8 mouse cellular contexts compared by ENCODE assay signal in genomic region chr2:152788892-152789421, GRCm38 (mm10). TPM values are rescaled to one million over a fixed set of nuclear protein-coding genes. Genes with fewer than 3 reads are reported as not detected.
DNase-seq lines count a peak whose midpoint lies in the region; ATAC-seq and TF ChIP-seq lines count a peak whose summit lies in the region.

No protein-coding gene starts in this region.

- peak; percentile 42 to 46 for DNase-seq in adrenal gland, postnatal 36 days
- DNase-seq in adrenal gland, adult 2 months, result no peak
- peak; percentile 37 for DNase-seq in 3T3-L1 (ENCODE audit: low read depth, low spot score)
- no peak for DNase-seq in embryonic facial prominence, embryonic 10.5 days (ENCODE audit: low spot score)
- peak; percentile 26 for DNase-seq in midbrain, postnatal 0 days (ENCODE audit: low spot score)
- DNase-seq in ovary, postnatal 36 days (ENCODE audit: low spot score), result no peak

- WGBS in embryonic facial prominence, embryonic 10.5 days, result 74% methylated on average over 6 of the region's 6 CpGs
- 77% methylated on average over 6 of the region's 6 CpGs for WGBS in hindbrain, embryonic 15.5 days
- WGBS in limb, embryonic 13.5 days, result 65% methylated on average over 6 of the region's 6 CpGs
- WGBS in midbrain, postnatal 0 days, result 66% methylated on average over 6 of the region's 6 CpGs

- H3K4me2 ChIP-seq in hindbrain, embryonic 15.5 days, result no peak overlapping the region
- H3K4me2 ChIP-seq in limb, embryonic 13.5 days (replicated peaks), result 0 out of 2 replicates have a peak overlapping the region, but pooled peaks have one; percentile 1
- H3K4me2 ChIP-seq in midbrain, postnatal 0 days (ENCODE audit: low read depth, low read length, poor library complexity, severe bottlenecking), result no peak overlapping the region

- no peaks in the 10 kb centered on the region for H3K27me3 ChIP-seq in embryonic facial prominence, embryonic 10.5 days (replicated peaks; ENCODE audit: low read depth, poor library complexity, severe bottlenecking)
- no peaks in the 10 kb centered on the region for H3K27me3 ChIP-seq in hindbrain, embryonic 15.5 days
- no peaks in the 10 kb centered on the region for H3K27me3 ChIP-seq in limb, embryonic 13.5 days
- no peaks in the 10 kb centered on the region for H3K27me3 ChIP-seq in midbrain, postnatal 0 days (ENCODE audit: insufficient read depth, low read length)

- 0 out of 2 replicates have a peak, but pooled peaks have one; percentile 19 for ATAC-seq in hindbrain, embryonic 15.5 days (ENCODE audit: low FRiP score, low read depth)
- no peak; the same call in 1 of the 2 replicates for ATAC-seq in limb, embryonic 13.5 days (ENCODE audit: low FRiP score, low read depth)
- no peak for ATAC-seq in midbrain, postnatal 0 days (ENCODE audit: low FRiP score)

- peaks cover 25% of the 10 kb centered on the region for H3K36me3 ChIP-seq in embryonic facial prominence, embryonic 10.5 days (replicated peaks)
- H3K36me3 ChIP-seq in hindbrain, embryonic 15.5 days, result no peaks in the 10 kb centered on the region
- H3K36me3 ChIP-seq in limb, embryonic 13.5 days, result peaks cover 26% of the 10 kb centered on the region
- H3K36me3 ChIP-seq in midbrain, postnatal 0 days (ENCODE audit: insufficient read depth, low read length), result no peaks in the 10 kb centered on the region

- 0 out of 2 replicates have a peak overlapping the region, but pooled peaks have one; percentile 13 for H3K4me3 ChIP-seq in embryonic facial prominence, embryonic 10.5 days
- no peak overlapping the region for H3K4me3 ChIP-seq in hindbrain, embryonic 15.5 days
- no peak overlapping the region for H3K4me3 ChIP-seq in limb, embryonic 13.5 days
- no peak overlapping the region for H3K4me3 ChIP-seq in midbrain, postnatal 0 days (ENCODE audit: low read depth, low read length)

- H3K4me1 ChIP-seq in embryonic facial prominence, embryonic 10.5 days, result peaks cover 37% of the 10 kb centered on the region
- H3K4me1 ChIP-seq in hindbrain, embryonic 15.5 days (replicated peaks), result peaks cover 33% of the 10 kb centered on the region
- H3K4me1 ChIP-seq in limb, embryonic 13.5 days, result peaks cover 24% of the 10 kb centered on the region
- peaks cover 4% of the 10 kb centered on the region; the same call in 1 of the 2 replicates for H3K4me1 ChIP-seq in midbrain, postnatal 0 days (ENCODE audit: insufficient read depth, low read length)

- peak overlapping the region; percentile 67 for H3K27ac ChIP-seq in embryonic facial prominence, embryonic 10.5 days (replicated peaks)
- peak overlapping the region; percentile 17; the same call in 1 of the 2 replicates for H3K27ac ChIP-seq in hindbrain, embryonic 15.5 days (replicated peaks)
- H3K27ac ChIP-seq in limb, embryonic 13.5 days, result no peak overlapping the region
- H3K27ac ChIP-seq in midbrain, postnatal 0 days (ENCODE audit: low read depth, low read length), result no peak overlapping the region

- no peak for TF ChIP-seq CTCF in midbrain, postnatal 0 days (IDR thresholded peaks at IDR 0.05)

- H3K9me3 ChIP-seq in embryonic facial prominence, embryonic 10.5 days, result no peaks in the 10 kb centered on the region
- H3K9me3 ChIP-seq in hindbrain, embryonic 15.5 days, result no peaks in the 10 kb centered on the region
- 0 out of 2 replicates have a peak, but pooled peaks cover 2% of the 10 kb centered on the region for H3K9me3 ChIP-seq in limb, embryonic 13.5 days
- H3K9me3 ChIP-seq in midbrain, postnatal 0 days (ENCODE audit: low read length), result no peaks in the 10 kb centered on the region

- no peak overlapping the region for H3K9ac ChIP-seq in hindbrain, embryonic 15.5 days
- no peak overlapping the region for H3K9ac ChIP-seq in limb, embryonic 13.5 days
- no peak overlapping the region for H3K9ac ChIP-seq in midbrain, postnatal 0 days (replicated peaks; ENCODE audit: low read length, poor library complexity, severe bottlenecking)

RNA-seq across cellular contexts. Expression of gene Cox4i2, which starts 35.0 kb away (rescaled TPM):
- total RNA-seq in adrenal gland, postnatal 36 days (2021), result 1 to 10 TPM; 3.0 to 4.0 TPM
- total RNA-seq in adrenal gland, adult 2 months (2021), result 1 to 10 TPM; 1.4 to 3.4 TPM
- 3.9 and 4.4 TPM in 2 replicates for polyA plus RNA-seq in adrenal gland, adult 2 months (2012; rRNA removed)
- polyA plus RNA-seq in embryonic facial prominence, embryonic 10.5 days (2016; fragmentation: Nextera tagmentation; extraction: Ambion mirVana), result 9.9 and 10.1 TPM in 2 replicates
- polyA plus RNA-seq in hindbrain, embryonic 15.5 days (2015; fragmentation: Nextera tagmentation; extraction: Ambion mirVana), result 6.3 TPM in 2 replicates
- polyA plus RNA-seq in limb, embryonic 13.5 days (2015; fragmentation: Nextera tagmentation; extraction: Ambion mirVana), result 32.0 and 34.4 TPM in 2 replicates
- total RNA-seq in midbrain, postnatal 0 days (2014; rRNA removed), result 2.0 and 6.8 TPM in 2 replicates
- 3.3 and 4.5 TPM in 2 replicates for polyA plus RNA-seq in midbrain, postnatal 0 days (2015; fragmentation: Nextera tagmentation; extraction: Ambion mirVana)

RNA-seq across cellular contexts. Expression of gene Bcl2l1, which starts 42.6 kb away (rescaled TPM):
- 10 to 100 TPM; 58.2 to 93.9 TPM for total RNA-seq in adrenal gland, postnatal 36 days (2021)
- total RNA-seq in adrenal gland, adult 2 months (2021), result 10 to 100 TPM; 54.3 to 79.7 TPM
- polyA plus RNA-seq in adrenal gland, adult 2 months (2012; rRNA removed), result 42.4 and 43.8 TPM in 2 replicates
- 102 and 106 TPM in 2 replicates for polyA plus RNA-seq in embryonic facial prominence, embryonic 10.5 days (2016; fragmentation: Nextera tagmentation; extraction: Ambion mirVana)
- 145 and 155 TPM in 2 replicates for polyA plus RNA-seq in hindbrain, embryonic 15.5 days (2015; fragmentation: Nextera tagmentation; extraction: Ambion mirVana)
- 93.3 and 93.5 TPM in 2 replicates for polyA plus RNA-seq in limb, embryonic 13.5 days (2015; fragmentation: Nextera tagmentation; extraction: Ambion mirVana)
- total RNA-seq in midbrain, postnatal 0 days (2014; rRNA removed), result 124 and 133 TPM in 2 replicates
- polyA plus RNA-seq in midbrain, postnatal 0 days (2015; fragmentation: Nextera tagmentation; extraction: Ambion mirVana), result 150 and 158 TPM in 2 replicates

RNA-seq across cellular contexts. Expression of gene Id1, which starts 52.9 kb away (rescaled TPM):
- total RNA-seq in adrenal gland, postnatal 36 days (2021), result 100 to 1,000 TPM in 1 of 2 experiments, 10 to 100 TPM in 1; 68.4 to 105 TPM
- 10 to 100 TPM; 41.5 to 67.3 TPM for total RNA-seq in adrenal gland, adult 2 months (2021)
- 186 and 275 TPM in 2 replicates for polyA plus RNA-seq in adrenal gland, adult 2 months (2012; rRNA removed)
- polyA plus RNA-seq in embryonic facial prominence, embryonic 10.5 days (2016; fragmentation: Nextera tagmentation; extraction: Ambion mirVana), result 161 and 182 TPM in 2 replicates
- 55.3 and 57.5 TPM in 2 replicates for polyA plus RNA-seq in hindbrain, embryonic 15.5 days (2015; fragmentation: Nextera tagmentation; extraction: Ambion mirVana)
- polyA plus RNA-seq in limb, embryonic 13.5 days (2015; fragmentation: Nextera tagmentation; extraction: Ambion mirVana), result 232 and 236 TPM in 2 replicates
- 69.6 and 71.7 TPM in 2 replicates for total RNA-seq in midbrain, postnatal 0 days (2014; rRNA removed)
- polyA plus RNA-seq in midbrain, postnatal 0 days (2015; fragmentation: Nextera tagmentation; extraction: Ambion mirVana), result 52.6 and 58.3 TPM in 2 replicates

RNA-seq across cellular contexts. Expression of gene Tpx2, which starts 58.8 kb away (rescaled TPM):
- total RNA-seq in adrenal gland, postnatal 36 days (2021), result 1 to 10 TPM; 5.1 to 6.2 TPM
- total RNA-seq in adrenal gland, adult 2 months (2021), result 1 to 10 TPM; 2.0 to 4.2 TPM
- 0.18 and 0.40 TPM in 2 replicates for polyA plus RNA-seq in adrenal gland, adult 2 months (2012; rRNA removed)
- 144 and 151 TPM in 2 replicates for polyA plus RNA-seq in embryonic facial prominence, embryonic 10.5 days (2016; fragmentation: Nextera tagmentation; extraction: Ambion mirVana)
- polyA plus RNA-seq in hindbrain, embryonic 15.5 days (2015; fragmentation: Nextera tagmentation; extraction: Ambion mirVana), result 17.4 and 22.3 TPM in 2 replicates
- 83.1 and 86.8 TPM in 2 replicates for polyA plus RNA-seq in limb, embryonic 13.5 days (2015; fragmentation: Nextera tagmentation; extraction: Ambion mirVana)
- 4.2 and 4.7 TPM in 2 replicates for total RNA-seq in midbrain, postnatal 0 days (2014; rRNA removed)
- polyA plus RNA-seq in midbrain, postnatal 0 days (2015; fragmentation: Nextera tagmentation; extraction: Ambion mirVana), result 4.6 and 4.8 TPM in 2 replicates

Comparison
In these comparisons a context has a peak if more than half of its experiments do, and no peak if none do; other contexts are left out.
1. DNase-seq: peak in adrenal gland, postnatal 36 days (2 of 2), 3T3-L1 (single experiment) and midbrain, postnatal 0 days (single experiment); none in adrenal gland, adult 2 months (single experiment), embryonic facial prominence, embryonic 10.5 days (single experiment) and ovary, postnatal 36 days (single experiment).
2. H3K27ac ChIP-seq: peak in embryonic facial prominence, embryonic 10.5 days (single experiment) and hindbrain, embryonic 15.5 days (single experiment); none in limb, embryonic 13.5 days (single experiment) and midbrain, postnatal 0 days (single experiment).